Mouse (Mus musculus) ES-E14 (cell line): Measurements from ENCODE around the gene Hmx3. TPM values are rescaled to one million over a fixed set of nuclear protein-coding genes. Genes with fewer than 3 reads are reported as not detected.

Source experiments
- DNase-seq: peaks from one replicate; pipeline ENCODE4 v3.0.0-alpha.2; 2013; ENCODE audit warnings: low read depth, low spot score
- H3K27ac ChIP-seq: 2 replicates; pipeline ENCODE4 v1.5.1; 2012; ENCODE audit warnings: low read depth, mild to moderate bottlenecking, low read length, moderate library complexity, mixed read lengths; ENCODE audit not compliant: poor library complexity, insufficient read depth, severe bottlenecking
- H3K36me3 ChIP-seq: 2 replicates; pipeline ENCODE4 v1.6.1; 2012; ENCODE audit warnings: mild to moderate bottlenecking, low read length, moderate library complexity, mixed read lengths; ENCODE audit not compliant: control insufficient read depth, poor library complexity, insufficient read depth, severe bottlenecking
- H3K4me1 ChIP-seq, 2 experiments: fragments of 150-350 bp in 1 of 2; sonication (generic) in 1 of 2; 2 replicates each; pipeline ENCODE4 v1.6.1; 2012; ENCODE audit warnings: low read length in 2 of 2, mild to moderate bottlenecking in 1 of 2, mixed read lengths in 1 of 2; ENCODE audit not compliant: control insufficient read depth in 2 of 2, insufficient read depth in 2 of 2, poor library complexity in 1 of 2
- H3K4me3 ChIP-seq, 2 experiments: fragments of 150-350 bp in 1 of 2; sonication (generic) in 1 of 2; 2 replicates each; pipeline ENCODE4 v1.5.1; 2012; ENCODE audit warnings: low read length in 2 of 2, low read depth in 1 of 2, mild to moderate bottlenecking in 1 of 2, mixed read lengths in 1 of 2; ENCODE audit not compliant: insufficient read depth in 1 of 2, poor library complexity in 1 of 2, severe bottlenecking in 1 of 2
- H3K9ac ChIP-seq: 2 replicates; pipeline ENCODE4 v1.6.1; 2012; ENCODE audit warnings: low read depth, mild to moderate bottlenecking, low read length, mixed read lengths; ENCODE audit not compliant: poor library complexity, insufficient read depth, severe bottlenecking
- H3K9me3 ChIP-seq: fragments of 150-350 bp; sonication (generic); 2 replicates; pipeline ENCODE4 v1.6.1; 2012; ENCODE audit warnings: low read depth, mild to moderate bottlenecking, low read length; ENCODE audit not compliant: control insufficient read depth, insufficient read depth
- CHD2 ChIP-seq: IDR thresholded peaks from 2 replicates; pipeline ENCODE4 v1.6.1; 2014; ENCODE audit warnings: mild to moderate bottlenecking, low read depth, low read length, inconsistent platforms
- HCFC1 ChIP-seq: IDR thresholded peaks from 2 replicates; pipeline ENCODE4 v1.6.1; 2012; ENCODE audit warnings: low read length, inconsistent platforms, borderline replicate concordance; ENCODE audit not compliant: insufficient read depth
- MAFK ChIP-seq: IDR thresholded peaks from 2 replicates; pipeline ENCODE4 v1.6.1; 2014; ENCODE audit warnings: mild to moderate bottlenecking, low read depth, low read length, inconsistent platforms; ENCODE audit not compliant: insufficient read depth
- ZC3H11A ChIP-seq: IDR thresholded peaks from 2 replicates; pipeline ENCODE4 v1.6.1; 2012; ENCODE audit warnings: low read depth, mild to moderate bottlenecking, inconsistent platforms, low read length, borderline replicate concordance
- ZNF384 ChIP-seq: IDR thresholded peaks from 2 replicates; pipeline ENCODE4 v1.6.1; 2012; ENCODE audit warnings: low read depth, low read length, inconsistent platforms
- in situ Hi-C, 2 experiments: fragments of 600-800 bp; cut with MboI; formaldehyde crosslinking; loops; one replicate each; pipeline ENCODE4 v1.15.1; 2025; ENCODE audit warnings: low sequenced_read_pairs in 2 of 2, inconsistent platforms in 1 of 2; ENCODE audit not compliant: unreplicated experiment in 2 of 2
- total RNA-seq: library from RNA; depleted of rRNA; stranded (reverse); fragments of 300-350 nt; gene quantifications from 2 replicates; pipeline ENCODE4 v1.2.3, GENCODE M21; 2012; rRNA removed

Gene Hmx3
- total RNA-seq = not detected in 2 replicates

DNA sequence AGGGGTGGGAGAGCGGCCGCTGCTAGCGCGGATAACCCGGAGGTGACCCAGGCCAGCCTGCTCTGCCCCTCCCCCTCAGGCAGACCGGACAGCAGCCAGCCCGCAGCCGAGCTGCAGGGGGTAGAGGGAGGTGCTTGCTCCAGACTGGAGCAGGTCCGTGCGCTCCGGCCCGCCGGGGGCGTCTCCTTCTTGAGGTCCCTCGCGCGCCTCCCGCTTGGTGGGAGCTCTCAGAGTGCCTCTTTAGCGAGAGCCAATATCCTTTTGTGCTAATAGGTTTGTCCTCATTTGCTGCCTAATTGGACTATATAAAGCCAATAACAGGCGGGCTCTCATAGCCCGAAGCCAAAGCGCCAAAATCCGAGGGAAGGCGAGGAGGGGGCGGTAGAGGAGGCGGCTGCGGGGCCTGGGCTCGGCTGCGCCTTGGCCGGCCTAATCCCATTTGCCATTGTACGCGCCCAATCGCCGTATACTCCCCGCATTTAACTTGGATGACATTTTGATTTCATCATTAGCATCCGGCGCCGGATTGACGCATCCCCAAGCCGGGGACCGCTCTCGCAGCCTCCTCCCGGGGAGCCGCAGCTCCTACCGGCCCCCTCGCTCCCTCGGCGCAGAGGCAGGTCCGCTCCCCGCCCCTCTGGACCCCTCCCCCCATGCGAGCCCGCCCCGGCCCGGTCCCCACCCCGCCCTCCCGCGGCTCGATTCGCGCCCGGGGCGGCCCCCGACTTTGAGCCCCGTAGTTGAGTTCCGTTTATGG is at the start of gene Hmx3:
Hmx3 (plus strand) TSS at position 753 of the 757 bp plus-strand sequence.
- H3K27ac ChIP-seq = no peak within 1 kb of the TSS
- no peaks in the 10 kb centered on the region for H3K9me3 ChIP-seq
- H3K4me3 ChIP-seq = peak within 1 kb of the TSS; percentile 68 to 69
- DNase-seq = no peak
- no peaks in the 10 kb centered on the region for H3K36me3 ChIP-seq
- in situ Hi-C loops = loop anchor here (25.0 kb wide), 1 partner anchor 345 kb away; no protein-coding TSS in a partner anchor
- TF ChIP-seq ZNF384 = no peak
- no peak for TF ChIP-seq MAFK
- no peak for TF ChIP-seq ZC3H11A
- peak; percentile 56 for TF ChIP-seq HCFC1
- H3K9ac ChIP-seq = peak within 1 kb of the TSS; percentile 10; the same call in 1 of the 2 replicates
- H3K4me1 ChIP-seq = peaks cover 0 to 2% of the 10 kb centered on the region in 2 experiments; a peak in 1 of 4 replicates

GRCm38 (mm10) chr7:131503739-131504138 is 38.9 kb upstream of the Hmx3 start:
- Histone ChIP-seq H3K9me3 (no peaks in the 10 kb centered on the region), H3K27ac (no peak overlapping the region), H3K4me3 (no peak overlapping the region), H3K36me3 (no peaks in the 10 kb centered on the region), H3K4me1 (no peaks in the 10 kb centered on the region), H3K9ac (no peak overlapping the region)
- peak; percentile 89 for TF ChIP-seq MAFK
- no peak for TF ChIP-seq ZC3H11A
- DNase-seq = no peak
- in situ Hi-C loops = no loop called here

DNA sequence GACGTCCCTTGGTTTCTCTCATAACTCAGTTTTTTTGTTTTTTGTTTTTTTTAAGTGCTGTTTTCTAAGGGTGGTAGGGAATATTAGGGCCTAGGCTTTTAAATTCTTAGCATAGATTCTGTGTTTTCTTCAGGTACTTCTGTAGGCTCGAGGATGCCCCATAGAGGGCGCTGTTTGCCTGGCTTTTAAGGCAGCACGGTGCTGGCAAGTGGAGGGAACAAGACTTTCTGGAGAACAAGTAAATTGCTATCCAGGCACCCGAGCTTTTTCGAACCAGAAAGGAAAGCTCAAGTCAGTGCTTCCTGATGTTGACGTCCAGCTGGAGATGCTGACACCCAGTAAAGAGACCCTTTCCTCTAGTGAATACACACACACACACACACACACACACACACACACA is 2.7 kb upstream of the Hmx3 start:
- TF ChIP-seq MAFK (no peak), ZC3H11A (peak; percentile 78; the same call in 1 of the 2 replicates), ZNF384 (no peak)
- no peak for DNase-seq
- in situ Hi-C loops = loop anchor here (25.0 kb wide), 1 partner anchor 347 kb away; no protein-coding TSS in a partner anchor
- H3K36me3 ChIP-seq = no peaks in the 10 kb centered on the region
- H3K9ac ChIP-seq = no peak overlapping the region
- peaks cover 0 to 2% of the 10 kb centered on the region in 2 experiments; a peak in 1 of 4 replicates for H3K4me1 ChIP-seq
- no peaks in the 10 kb centered on the region for H3K9me3 ChIP-seq
- no peak overlapping the region for H3K4me3 ChIP-seq
- no peak overlapping the region for H3K27ac ChIP-seq

DNA sequence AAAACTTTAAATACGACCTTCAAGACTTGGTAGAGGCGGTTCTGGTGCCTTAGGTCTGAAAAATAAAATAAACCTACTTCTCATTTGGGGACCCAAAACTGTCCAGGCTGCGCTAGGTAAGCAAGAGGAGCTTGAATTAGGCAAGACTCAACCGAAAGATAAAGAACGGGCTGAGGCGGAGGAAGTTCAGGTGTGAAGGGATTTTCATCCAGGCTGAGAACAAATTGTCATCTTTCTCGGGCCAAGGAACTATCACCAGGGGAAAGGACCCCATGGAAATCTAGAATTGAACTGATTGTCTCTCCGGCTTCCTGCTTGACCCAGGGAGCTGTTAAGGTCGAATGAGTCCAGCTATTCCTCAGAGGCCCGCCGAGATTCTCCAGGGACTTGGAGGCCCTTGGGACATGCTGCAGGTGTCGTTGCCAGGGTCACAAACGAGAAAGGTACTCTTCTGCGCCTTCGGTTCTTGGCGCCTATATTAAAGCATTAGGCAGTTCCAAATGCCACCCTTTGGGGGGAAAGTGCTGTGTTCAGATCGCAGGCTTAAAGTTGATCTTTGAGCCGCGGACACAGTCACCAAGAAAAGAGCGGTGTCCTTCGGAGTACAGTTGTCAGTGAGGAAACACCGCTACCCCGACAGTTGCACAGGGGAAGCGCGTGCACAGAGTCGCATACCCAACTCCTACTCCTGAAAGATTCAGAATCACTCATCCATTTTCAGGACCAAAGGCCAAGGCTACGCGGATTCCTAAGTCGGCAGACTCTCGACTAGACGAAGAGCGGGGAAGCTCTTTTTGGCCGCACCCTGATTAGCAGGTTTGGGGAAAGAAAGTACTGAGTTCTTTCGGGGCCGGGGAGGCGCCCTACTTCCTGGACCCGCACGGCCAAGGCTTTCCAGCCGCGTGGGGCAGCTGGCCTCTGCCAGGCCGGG is 1.2 kb upstream of the Hmx3 start:
- in situ Hi-C loops = loop anchor here (25.0 kb wide), 1 partner anchor 346 kb away; no protein-coding TSS in a partner anchor
- Histone ChIP-seq H3K36me3 (no peaks in the 10 kb centered on the region), H3K27ac (no peak overlapping the region), H3K4me3 (peak overlapping the region; percentile 68 to 69), H3K4me1 (peaks cover 0 to 2% of the 10 kb centered on the region in 2 experiments; a peak in 1 of 4 replicates), H3K9me3 (no peaks in the 10 kb centered on the region), H3K9ac (no peak overlapping the region)
- no peak for DNase-seq
- TF ChIP-seq ZNF384 (no peak), MAFK (no peak), CHD2 (no peak), HCFC1 (no peak), ZC3H11A (no peak)
